Mouse (Mus musculus): ENCODE measurements around the gene Gm5935.
"Not testable (repeated sequence)": the region's sequence is repeated elsewhere in the genome, so short reads cannot be mapped to it uniquely, and the experiment has no call there.

Gm5935 gene

DNA sequence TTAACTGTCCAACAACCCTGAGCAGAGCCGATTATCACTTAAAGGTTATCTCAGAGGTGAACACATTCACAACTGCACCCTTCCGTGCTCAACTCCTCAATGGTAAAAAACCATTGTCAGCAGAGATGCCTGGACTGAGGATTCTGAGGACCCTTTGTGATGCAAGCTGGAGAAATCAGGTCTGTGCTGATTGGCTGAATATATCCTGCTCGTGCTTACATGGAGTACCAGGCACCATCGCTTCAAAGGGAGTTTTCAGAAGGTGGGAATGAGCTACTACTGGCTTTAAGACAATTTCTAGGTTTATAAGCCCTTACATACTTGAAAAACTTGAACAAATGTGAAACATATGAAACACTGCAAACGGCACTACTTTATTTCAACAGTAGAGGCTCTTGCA, at the start of gene Gm5935:
TSS of gene Gm5935 (minus strand) at position 101 of the 400 bp plus-strand sequence.
- DNase-seq, result not testable (repeated sequence)

Measured in cerebellum, postnatal 14 days (tissue).